Mouse (Mus musculus) liver, postnatal 0 days (tissue): ENCODE data around the gene Pcgf3. TPM values are rescaled to one million over a fixed set of nuclear protein-coding genes. Genes with fewer than 3 reads are reported as not detected.

Experiments used
- ATAC-seq: fragments of 200-750 bp; cut with Nextera tagmentation; 2 replicates; pipeline ENCODE4 v1.8.0; 2017; ENCODE audit warnings: mild to moderate bottlenecking, moderate library complexity
- DNase-seq: peaks from one replicate; pipeline ENCODE4 v3.0.0-alpha.2; 2016
- H3K27ac ChIP-seq: fragments of 300-500 bp; sonication (generic); 2 replicates; pipeline ENCODE4 v1.5.1; 2014; ENCODE audit warnings: antibody characterized with exemption, moderate library complexity, mild to moderate bottlenecking, low read depth
- H3K27me3 ChIP-seq: fragments of 300-500 bp; sonication (generic); 2 replicates; pipeline ENCODE4 v1.6.1; 2014; ENCODE audit warnings: low read length, control low read depth, mixed read lengths; ENCODE audit not compliant: insufficient read depth
- H3K36me3 ChIP-seq: fragments of 300-500 bp; sonication (generic); replicated peaks from 2 replicates; pipeline ENCODE4 v1.6.1; 2014; ENCODE audit warnings: mild to moderate bottlenecking, control low read depth, low read length, moderate library complexity, mixed read lengths; ENCODE audit not compliant: insufficient read depth
- H3K4me1 ChIP-seq: fragments of 300-500 bp; sonication (generic); 2 replicates; pipeline ENCODE4 v1.6.1; 2014; ENCODE audit warnings: antibody characterized with exemption, mild to moderate bottlenecking, control low read depth; ENCODE audit not compliant: insufficient read depth
- H3K4me2 ChIP-seq: fragments of 300-500 bp; sonication (generic); 2 replicates; pipeline ENCODE4 v1.6.1; 2014; ENCODE audit warnings: low read depth, mild to moderate bottlenecking, low read length, moderate library complexity, mixed read lengths
- H3K4me3 ChIP-seq: fragments of 300-500 bp; sonication (generic); 2 replicates; pipeline ENCODE4 v1.5.1; 2014; ENCODE audit warnings: low read depth, low read length
- H3K9ac ChIP-seq: fragments of 300-500 bp; sonication (generic); replicated peaks from 2 replicates; pipeline ENCODE4 v1.6.1; 2014; ENCODE audit warnings: mild to moderate bottlenecking, moderate library complexity
- H3K9me3 ChIP-seq: fragments of 300-500 bp; sonication (generic); 2 replicates; pipeline ENCODE4 v1.6.1; 2016; ENCODE audit warnings: mild to moderate bottlenecking, control low read depth, low read length, mixed read lengths
- CTCF ChIP-seq: sonication (generic); IDR thresholded peaks from 2 replicates; pipeline ENCODE4 v1.5.1; 2016; ENCODE audit warnings: antibody characterized with exemption, low read depth
- EP300 ChIP-seq: IDR thresholded peaks from 2 replicates; pipeline ENCODE4 v1.6.1; 2016; ENCODE audit warnings: antibody characterized with exemption, low read depth, mild to moderate bottlenecking
- WGBS: fragments of 180-500 bp; shearing (Covaris S2); extraction: QIAGEN DNeasy Blood & Tissue Kit; methylation state at CpG from one replicate; pipeline ENCODE4 v1.1.7; 2014; ENCODE audit not compliant: insufficient replicate concordance; 5-methylcytosine and 5-hydroxymethylcytosine counted together
- polyA plus RNA-seq: library from polyadenylated mRNA; unstranded; fragments of >200 nt; fragmentation: Nextera tagmentation; extraction: Ambion mirVana; gene quantifications from 2 replicates; pipeline ENCODE4 v1.2.1, GENCODE M21; 2015

The Pcgf3 gene
- polyA plus RNA-seq, 1 experiment from 2014 or later, result 5.0 TPM

DNA sequence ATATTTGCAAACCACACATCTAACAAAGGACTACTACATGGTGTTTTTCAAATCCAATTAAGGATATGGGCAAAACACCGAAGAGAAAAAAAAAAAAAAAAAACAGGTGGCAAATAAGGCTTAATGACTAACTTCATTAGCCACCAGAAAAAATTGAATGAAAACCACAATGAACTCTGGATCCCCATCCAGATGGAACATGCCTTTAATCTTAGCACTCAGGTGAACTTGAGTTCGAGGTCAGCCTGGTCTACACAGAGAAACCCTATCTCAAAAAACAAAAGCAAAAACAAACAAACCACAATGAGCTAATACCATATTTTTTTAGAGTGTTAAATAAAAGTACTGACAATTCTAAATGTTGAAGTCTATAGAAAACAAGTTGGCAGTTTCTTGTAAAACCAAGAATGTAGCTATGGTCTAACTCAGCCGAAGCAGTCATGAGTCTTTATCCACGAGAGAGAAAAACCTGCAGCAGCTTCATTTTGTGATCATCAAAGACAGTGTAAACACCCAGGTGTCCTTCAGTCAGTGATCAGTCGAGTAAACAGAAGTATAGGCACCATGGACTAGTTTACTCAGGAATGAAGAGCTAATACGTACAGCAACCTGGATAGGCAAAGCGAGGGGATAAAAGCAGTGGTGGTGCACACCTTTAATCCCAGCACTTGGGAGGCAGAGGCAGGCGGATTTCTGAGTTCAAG lies 10.0 kb upstream of the Pcgf3 start:
- Histone ChIP-seq H3K4me1 (peaks cover 21% of the 10 kb centered on the region), H3K4me2 (no peak overlapping the region), H3K27ac (peak overlapping the region; percentile 49), H3K9ac (no peak overlapping the region), H3K9me3 (no peaks in the 10 kb centered on the region), H3K36me3 (no peaks in the 10 kb centered on the region), H3K4me3 (no peak overlapping the region), H3K27me3 (no peaks in the 10 kb centered on the region)
- TF ChIP-seq EP300 (no peak), CTCF (no peak)
- ATAC-seq (no peak), DNase-seq (no peak)
- WGBS, result 69% methylated on average over 8 of the region's 8 CpGs

- Histone ChIP-seq H3K27ac (peak overlapping the region; percentile 49), H3K4me1 (peaks cover 21% of the 10 kb centered on the region), H3K27me3 (no peaks in the 10 kb centered on the region), H3K36me3 (no peaks in the 10 kb centered on the region), H3K9ac (no peak overlapping the region), H3K9me3 (no peaks in the 10 kb centered on the region), H3K4me3 (no peak overlapping the region), H3K4me2 (no peak overlapping the region)
- 62% methylated on average over 1 of the region's 1 CpGs for WGBS
- ATAC-seq (peak; percentile 10; the same call in 1 of the 2 replicates), DNase-seq (no peak)
- TF ChIP-seq EP300 (no peak), CTCF (no peak)
Measured at GRCm38 (mm10) chr5:108451611-108452010, 9.4 kb upstream of the Pcgf3 start.

- no peaks in the 10 kb centered on the region for H3K27me3 ChIP-seq
- no peaks in the 10 kb centered on the region for H3K36me3 ChIP-seq
- no peak overlapping the region for H3K9ac ChIP-seq
- H3K9me3 ChIP-seq, result no peaks in the 10 kb centered on the region
- DNase-seq, result no peak
- no peak for TF ChIP-seq EP300
- H3K4me2 ChIP-seq, result no peak overlapping the region
- H3K27ac ChIP-seq, result peak overlapping the region; percentile 49; the same call in 1 of the 2 replicates
- H3K4me1 ChIP-seq, result peaks cover 21% of the 10 kb centered on the region
- 93% methylated on average over 1 of the region's 1 CpGs for WGBS
- no peak overlapping the region for H3K4me3 ChIP-seq
- ATAC-seq, result no peak
Measured at GRCm38 (mm10) chr5:108452422-108452821, 8.6 kb upstream of the Pcgf3 start.

GRCm38 (mm10) chr5:108454094-108454493 lies 6.9 kb upstream of the Pcgf3 start:
- Histone ChIP-seq H3K4me3 (no peak overlapping the region), H3K4me2 (no peak overlapping the region), H3K27ac (peak overlapping the region; percentile 84), H3K36me3 (no peaks in the 10 kb centered on the region), H3K9ac (no peak overlapping the region), H3K9me3 (no peaks in the 10 kb centered on the region), H3K27me3 (no peaks in the 10 kb centered on the region), H3K4me1 (peaks cover 16% of the 10 kb centered on the region)
- DNase-seq (no peak), ATAC-seq (peak; percentile 95)
- WGBS, result 39% methylated on average over 3 of the region's 3 CpGs
- TF ChIP-seq EP300 (peak; percentile 62; the same call in 1 of the 2 replicates), CTCF (no peak)

GRCm38 (mm10) chr5:108458706-108459105 lies 2.3 kb upstream of the Pcgf3 start:
- TF ChIP-seq EP300, result no peak

DNA sequence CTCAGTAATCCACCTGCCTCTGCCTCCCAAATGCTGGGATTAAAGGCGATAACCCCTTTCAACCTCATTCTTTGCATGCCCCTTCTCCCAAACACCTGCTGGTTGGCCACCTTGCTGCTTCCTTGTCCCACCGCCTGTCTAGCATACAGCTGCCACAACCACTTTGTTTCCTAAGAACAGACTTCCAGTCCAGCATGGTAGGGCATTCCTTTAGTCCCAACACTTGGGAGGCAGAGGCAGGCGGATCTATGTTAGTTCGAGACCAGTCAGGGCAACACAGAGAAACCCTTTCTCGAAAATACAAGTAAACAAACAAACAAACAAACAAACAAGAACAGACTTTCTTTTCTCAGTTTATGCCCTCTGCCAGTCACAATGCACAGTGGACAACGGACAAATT lies 571 bp upstream of the Pcgf3 start:
- Histone ChIP-seq H3K4me1 (peaks cover 37% of the 10 kb centered on the region), H3K36me3 (no peaks in the 10 kb centered on the region), H3K9me3 (no peaks in the 10 kb centered on the region), H3K27me3 (no peaks in the 10 kb centered on the region), H3K4me3 (peak overlapping the region; percentile 98), H3K9ac (peak overlapping the region; percentile 99), H3K27ac (0 out of 2 replicates have a peak overlapping the region, but pooled peaks have one; percentile 2), H3K4me2 (peak overlapping the region; percentile 78)
- WGBS, result 51% methylated on average over 6 of the region's 6 CpGs
- ATAC-seq, result no peak
- TF ChIP-seq CTCF, result no peak
- no peak for TF ChIP-seq EP300
- no peak for DNase-seq

More at GRCm38 (mm10) chr5:108458706-108459105, 2.3 kb upstream of the Pcgf3 start:
- no peak for ATAC-seq
- no peak overlapping the region for H3K4me3 ChIP-seq
- H3K27me3 ChIP-seq, result no peaks in the 10 kb centered on the region
- WGBS, result 69% methylated on average over 2 of the region's 2 CpGs
- H3K9ac ChIP-seq, result no peak overlapping the region
- no peak for DNase-seq
- no peak overlapping the region for H3K27ac ChIP-seq
- H3K36me3 ChIP-seq, result no peaks in the 10 kb centered on the region
- H3K9me3 ChIP-seq, result no peaks in the 10 kb centered on the region
- H3K4me2 ChIP-seq, result no peak overlapping the region
- H3K4me1 ChIP-seq, result peaks cover 25% of the 10 kb centered on the region
